Mouse (Mus musculus) hindbrain, embryonic 11.5 days (tissue): Measurements from ENCODE around the gene Vsir. TPM values are rescaled to one million over a fixed set of nuclear protein-coding genes. Genes with fewer than 3 reads are reported as not detected.

Experiments
- ATAC-seq: fragments of 200-750 bp; cut with Nextera tagmentation; 2 replicates; pipeline ENCODE4 v1.8.0; 2017; ENCODE audit warnings: mild to moderate bottlenecking, moderate TSS enrichment, moderate library complexity; ENCODE audit not compliant: low FRiP score
- DNase-seq: peaks from one replicate; pipeline ENCODE4 v3.0.0-alpha.2; 2015; ENCODE audit warnings: low spot score
- H3K27ac ChIP-seq: fragments of 300-500 bp; sonication (generic); 2 replicates; pipeline ENCODE4 v1.5.1; 2014; ENCODE audit warnings: mild to moderate bottlenecking, low read depth, low read length
- H3K27me3 ChIP-seq: fragments of 300-500 bp; sonication (generic); 2 replicates; pipeline ENCODE4 v1.6.1; 2014; ENCODE audit warnings: mild to moderate bottlenecking, low read length, moderate library complexity, mixed read lengths; ENCODE audit not compliant: control insufficient read depth, insufficient read depth
- H3K36me3 ChIP-seq: fragments of 300-500 bp; sonication (generic); 2 replicates; pipeline ENCODE4 v1.6.1; 2014; ENCODE audit warnings: mild to moderate bottlenecking, low read length, moderate library complexity, mixed read lengths; ENCODE audit not compliant: control insufficient read depth, insufficient read depth
- H3K4me1 ChIP-seq: fragments of 300-500 bp; sonication (generic); replicated peaks from 2 replicates; pipeline ENCODE4 v1.6.1; 2014; ENCODE audit warnings: low read length, mixed read lengths; ENCODE audit not compliant: control insufficient read depth, insufficient read depth
- H3K4me2 ChIP-seq: fragments of 300-500 bp; sonication (generic); replicated peaks from 2 replicates; pipeline ENCODE4 v1.6.1; 2014; ENCODE audit warnings: mild to moderate bottlenecking, low read depth, low read length
- H3K4me3 ChIP-seq: fragments of 300-500 bp; sonication (generic); 2 replicates; pipeline ENCODE4 v1.5.1; 2014; ENCODE audit warnings: low read depth, low read length
- H3K9ac ChIP-seq: fragments of 300-500 bp; sonication (generic); 2 replicates; pipeline ENCODE4 v1.6.1; 2014; ENCODE audit warnings: low read depth, low read length
- H3K9me3 ChIP-seq: fragments of 300-500 bp; sonication (generic); 2 replicates; pipeline ENCODE4 v1.6.1; 2016; ENCODE audit warnings: low read length; ENCODE audit not compliant: control insufficient read depth
- WGBS: fragments of 180-500 bp; shearing (Covaris S2); extraction: QIAGEN DNeasy Blood & Tissue Kit; methylation state at CpG from one replicate; pipeline ENCODE4 v1.1.7; 2014; 5-methylcytosine and 5-hydroxymethylcytosine counted together
- polyA plus RNA-seq: library from polyadenylated mRNA; unstranded; fragments of >200 nt; fragmentation: Nextera tagmentation; extraction: Ambion mirVana; gene quantifications from 2 replicates; pipeline ENCODE4 v1.2.1, GENCODE M21; 2014

The Vsir gene
- polyA plus RNA-seq, 1 experiment from 2014 or later: 2.5 TPM

- H3K36me3 ChIP-seq: no peaks in the 10 kb centered on the region
- 55% methylated on average over 9 of the region's 9 CpGs for WGBS
These were observed 42.8 kb downstream of the Vsir start for GRCm38 (mm10) chr10:60389447-60389865.

GRCm38 (mm10) chr10:60390177-60390903 lies 43.7 kb downstream of the Vsir start:
- DNase-seq (peak; percentile 42), ATAC-seq (0 out of 2 replicates have a peak, but pooled peaks have one; percentile 35)
- WGBS: 34% methylated on average over 6 of the region's 6 CpGs
- Histone ChIP-seq H3K4me2 (no peak overlapping the region), H3K27me3 (no peaks in the 10 kb centered on the region), H3K36me3 (no peaks in the 10 kb centered on the region), H3K9ac (no peak overlapping the region), H3K4me3 (no peak overlapping the region), H3K4me1 (no peaks in the 10 kb centered on the region; the same call in 1 of the 2 replicates), H3K9me3 (no peaks in the 10 kb centered on the region), H3K27ac (no peak overlapping the region)

More at GRCm38 (mm10) chr10:60389447-60389865, 42.8 kb downstream of the Vsir start:
- no peak overlapping the region for H3K4me2 ChIP-seq
- H3K27me3 ChIP-seq: no peaks in the 10 kb centered on the region
- no peak overlapping the region for H3K4me3 ChIP-seq
- no peak for DNase-seq
- H3K9me3 ChIP-seq: no peaks in the 10 kb centered on the region
- H3K27ac ChIP-seq: no peak overlapping the region
- H3K9ac ChIP-seq: no peak overlapping the region
- ATAC-seq: no peak
- H3K4me1 ChIP-seq: no peaks in the 10 kb centered on the region; the same call in 1 of the 2 replicates

- Histone ChIP-seq H3K36me3 (no peaks in the 10 kb centered on the region), H3K9me3 (no peaks in the 10 kb centered on the region), H3K9ac (no peak overlapping the region), H3K4me2 (no peak overlapping the region), H3K27me3 (no peaks in the 10 kb centered on the region), H3K4me3 (no peak overlapping the region), H3K27ac (no peak overlapping the region), H3K4me1 (no peaks in the 10 kb centered on the region; the same call in 1 of the 2 replicates)
- 53% methylated on average over 5 of the region's 5 CpGs for WGBS
- ATAC-seq (no peak), DNase-seq (no peak)
These were observed 44.3 kb downstream of the Vsir start for GRCm38 (mm10) chr10:60390904-60391420.

GRCm38 (mm10) chr10:60391661-60392060 lies 45.0 kb downstream of the Vsir start:
- Histone ChIP-seq H3K4me2 (no peak overlapping the region), H3K27me3 (no peaks in the 10 kb centered on the region), H3K27ac (no peak overlapping the region), H3K9ac (no peak overlapping the region), H3K4me3 (no peak overlapping the region), H3K4me1 (no peaks in the 10 kb centered on the region; the same call in 1 of the 2 replicates), H3K9me3 (no peaks in the 10 kb centered on the region), H3K36me3 (no peaks in the 10 kb centered on the region)
- no peak for DNase-seq
- ATAC-seq: no peak
- WGBS: 92% methylated on average over 9 of the region's 9 CpGs

GRCm38 (mm10) chr10:60394936-60395335 lies 48.3 kb downstream of the Vsir start:
- ATAC-seq (no peak), DNase-seq (no peak)
- H3K9me3 ChIP-seq: no peaks in the 10 kb centered on the region
- no peak overlapping the region for H3K9ac ChIP-seq
- 90% methylated on average over 7 of the region's 7 CpGs for WGBS
- no peak overlapping the region for H3K4me3 ChIP-seq
- no peak overlapping the region for H3K4me2 ChIP-seq
- 0 out of 2 replicates have a peak, but pooled peaks cover 2% of the 10 kb centered on the region for H3K4me1 ChIP-seq
- no peaks in the 10 kb centered on the region for H3K36me3 ChIP-seq
- H3K27ac ChIP-seq: no peak overlapping the region
- H3K27me3 ChIP-seq: no peaks in the 10 kb centered on the region

- Histone ChIP-seq H3K9ac (no peak overlapping the region), H3K4me3 (no peak overlapping the region), H3K36me3 (no peaks in the 10 kb centered on the region), H3K27me3 (no peaks in the 10 kb centered on the region), H3K4me2 (no peak overlapping the region), H3K27ac (no peak overlapping the region), H3K4me1 (0 out of 2 replicates have a peak, but pooled peaks cover 2% of the 10 kb centered on the region), H3K9me3 (no peaks in the 10 kb centered on the region)
- DNase-seq (no peak), ATAC-seq (no peak)
- 73% methylated on average over 5 of the region's 5 CpGs for WGBS
These were observed 49.0 kb downstream of the Vsir start for GRCm38 (mm10) chr10:60395605-60396004.

- Histone ChIP-seq H3K27me3 (no peaks in the 10 kb centered on the region), H3K4me2 (no peak overlapping the region), H3K9ac (no peak overlapping the region), H3K27ac (no peak overlapping the region), H3K36me3 (no peaks in the 10 kb centered on the region), H3K4me3 (no peak overlapping the region), H3K4me1 (0 out of 2 replicates have a peak, but pooled peaks cover 2% of the 10 kb centered on the region), H3K9me3 (no peaks in the 10 kb centered on the region)
- DNase-seq: no peak
- WGBS: 91% methylated on average over 10 of the region's 10 CpGs
- ATAC-seq: no peak
These were observed 51.6 kb downstream of the Vsir start for GRCm38 (mm10) chr10:60398051-60398814.

GRCm38 (mm10) chr10:60399449-60399848 lies 52.8 kb downstream of the Vsir start, which contains the start of gene Gm17455:
Gene Gm17455, plus strand, starts transcription at chr10:60399726.
- H3K36me3 ChIP-seq: no peaks in the 10 kb centered on the region
- no peaks in the 10 kb centered on the region for H3K9me3 ChIP-seq
- H3K27ac ChIP-seq: no peak within 1 kb of the TSS
- no peak within 1 kb of the TSS for H3K4me3 ChIP-seq
- ATAC-seq (no peak), DNase-seq (peak; percentile 23)
- H3K9ac ChIP-seq: no peak within 1 kb of the TSS
- no peaks in the 10 kb centered on the region for H3K27me3 ChIP-seq
- WGBS: 45% methylated on average over 7 of the region's 7 CpGs
- H3K4me2 ChIP-seq: no peak within 1 kb of the TSS
- 0 out of 2 replicates have a peak, but pooled peaks cover 2% of the 10 kb centered on the region for H3K4me1 ChIP-seq
